Mouse (Mus musculus) ES-Bruce4 (cell line): Measurements from ENCODE around the gene 4930583I09Rik. TPM values are rescaled to one million over a fixed set of nuclear protein-coding genes. Genes with fewer than 3 reads are reported as not detected.

ENCODE experiments used
- H3K27ac ChIP-seq: 2 replicates; pipeline ENCODE4 v1.5.1; 2012; ENCODE audit warnings: low read length, inconsistent platforms; ENCODE audit not compliant: insufficient read depth
- H3K27me3 ChIP-seq: 2 replicates; pipeline ENCODE4 v1.6.1; 2012; ENCODE audit warnings: mild to moderate bottlenecking, low read length, inconsistent platforms; ENCODE audit not compliant: control insufficient read depth, poor library complexity, insufficient read depth, severe bottlenecking
- H3K36me3 ChIP-seq: 2 replicates; pipeline ENCODE4 v1.6.1; 2012; ENCODE audit warnings: inconsistent platforms, mild to moderate bottlenecking, low read length, moderate library complexity; ENCODE audit not compliant: control insufficient read depth, poor library complexity, insufficient read depth, severe bottlenecking
- H3K4me1 ChIP-seq: one replicate; pipeline ENCODE4 v1.8.1; 2011; ENCODE audit warnings: low read length; ENCODE audit not compliant: control insufficient read depth, insufficient read depth
- H3K4me3 ChIP-seq: 2 replicates; pipeline ENCODE4 v1.5.1; 2011; ENCODE audit warnings: low read depth, mild to moderate bottlenecking, low read length
- H3K9ac ChIP-seq: 2 replicates; pipeline ENCODE4 v1.6.1; 2012; ENCODE audit warnings: low read depth, mild to moderate bottlenecking, inconsistent platforms; ENCODE audit not compliant: poor library complexity, severe bottlenecking
- H3K9me3 ChIP-seq: replicated peaks from 2 replicates; pipeline ENCODE4 v1.6.1; 2012; ENCODE audit warnings: mild to moderate bottlenecking, low read length, inconsistent platforms; ENCODE audit not compliant: control insufficient read depth, poor library complexity, insufficient read depth, severe bottlenecking
- CTCF ChIP-seq: IDR thresholded peaks from one replicate; pipeline ENCODE4 v1.8.1; 2011; ENCODE audit warnings: low read depth, low read length
- EP300 ChIP-seq: IDR thresholded peaks from 2 replicates; pipeline ENCODE4 v1.6.1; 2011; ENCODE audit warnings: low read depth, low read length; ENCODE audit not compliant: insufficient read depth
- POLR2A ChIP-seq: IDR thresholded peaks from one replicate; pipeline ENCODE4 v1.8.1; 2011; ENCODE audit warnings: low read length; ENCODE audit not compliant: insufficient read depth
- polyA plus RNA-seq: library from polyadenylated mRNA; stranded (reverse); fragments of >200 nt; gene quantifications from 2 replicates; pipeline ENCODE4 v1.2.4, GENCODE M21; 2011; ENCODE audit warnings: low read depth; ENCODE audit not compliant: missing spikeins, insufficient read depth, insufficient read length

The 4930583I09Rik gene
- polyA plus RNA-seq, 1 experiment, result not detected

DNA sequence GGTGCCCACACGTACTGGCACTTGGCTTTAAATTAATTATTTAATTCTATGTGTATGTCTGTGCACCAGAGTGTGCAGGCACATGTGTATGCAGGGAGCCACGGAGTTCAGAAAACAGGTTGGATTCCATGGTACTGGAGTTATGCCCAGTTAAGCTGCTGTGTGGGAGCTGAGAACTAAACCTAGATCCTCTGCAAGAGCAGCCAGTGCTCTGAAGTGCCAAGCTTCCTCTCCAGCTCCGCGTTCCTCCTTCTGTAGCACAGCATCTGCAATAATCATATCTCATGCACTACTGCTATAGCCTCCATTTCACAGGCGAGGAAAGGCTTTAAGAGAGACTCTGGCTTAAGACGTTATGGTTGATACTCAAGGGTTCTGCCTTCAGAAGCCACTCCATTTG lies 22.3 kb downstream of the 4930583I09Rik start:
- Histone ChIP-seq H3K9me3 (no peaks in the 10 kb centered on the region), H3K9ac (no peak overlapping the region), H3K4me1 (no peaks in the 10 kb centered on the region), H3K27ac (no peak overlapping the region), H3K4me3 (no peak overlapping the region), H3K27me3 (no peaks in the 10 kb centered on the region), H3K36me3 (no peaks in the 10 kb centered on the region)
- TF ChIP-seq CTCF, result no peak
- TF ChIP-seq EP300, result no peak
- TF ChIP-seq POLR2A, result no peak

DNA sequence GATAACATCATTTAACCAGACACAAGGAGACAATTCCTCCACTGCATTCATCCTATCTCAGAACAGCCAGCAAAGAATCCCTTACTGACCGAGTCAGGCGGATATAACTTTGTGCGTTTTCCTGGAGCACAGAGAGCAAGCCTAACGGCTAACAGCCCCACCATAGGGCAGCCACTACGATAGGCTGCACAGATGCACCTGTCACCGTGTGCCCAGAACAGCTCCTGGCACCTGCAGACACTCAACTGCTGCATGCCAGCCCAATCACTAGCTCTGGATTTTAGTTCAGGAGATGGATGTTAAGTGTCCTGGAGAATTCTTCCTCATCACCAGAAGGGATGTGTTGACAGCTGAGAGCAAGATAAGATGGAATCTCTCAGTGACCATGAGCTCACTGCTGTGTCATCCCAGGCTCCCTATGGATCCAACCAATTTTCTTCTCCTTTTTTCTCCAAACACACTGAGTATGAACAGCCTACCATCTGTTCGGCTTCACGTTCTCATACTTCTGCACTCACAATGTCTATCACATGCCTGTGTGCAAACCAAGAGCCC lies 29.8 kb downstream of the 4930583I09Rik start:
- Histone ChIP-seq H3K27ac (no peak overlapping the region), H3K4me1 (no peaks in the 10 kb centered on the region), H3K9ac (no peak overlapping the region), H3K4me3 (no peak overlapping the region), H3K27me3 (no peaks in the 10 kb centered on the region), H3K36me3 (no peaks in the 10 kb centered on the region), H3K9me3 (no peaks in the 10 kb centered on the region)
- TF ChIP-seq CTCF (no peak), EP300 (no peak), POLR2A (no peak)

DNA sequence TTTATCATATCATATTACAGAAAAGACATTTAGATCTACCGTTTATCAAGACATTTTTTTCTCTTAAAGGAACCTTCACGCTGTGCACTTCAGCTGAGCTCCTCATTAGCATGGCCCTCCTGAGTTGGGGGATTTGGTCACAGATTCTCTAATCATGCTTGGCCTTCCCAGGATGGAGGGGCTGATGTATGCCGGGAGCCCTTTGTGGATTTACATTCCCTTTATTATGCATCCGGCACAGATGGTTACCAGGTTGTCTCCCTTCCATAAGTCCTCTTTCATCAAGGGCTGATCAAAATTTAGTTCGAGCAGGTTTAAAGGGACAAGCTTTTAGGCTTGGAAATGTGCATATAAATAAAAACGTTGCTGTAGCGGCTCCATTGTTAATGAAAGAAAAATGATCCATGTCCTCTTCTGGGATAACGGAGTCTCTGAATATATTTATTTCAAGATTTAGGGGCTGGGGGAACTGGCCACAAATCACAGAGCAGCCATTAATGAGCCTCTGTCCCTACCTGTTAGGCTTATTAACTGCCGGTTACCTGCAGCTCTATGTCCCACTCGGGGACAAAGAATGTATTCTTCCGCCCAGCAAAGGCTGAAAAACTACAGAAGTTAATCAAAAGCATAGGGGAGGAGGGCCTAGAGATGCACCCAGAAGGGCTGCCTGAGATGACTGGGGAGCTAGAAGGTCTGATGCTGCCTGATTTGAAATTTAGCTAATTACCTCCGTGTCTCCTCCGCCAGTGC lies 31.3 kb downstream of the 4930583I09Rik start:
- no peak overlapping the region for H3K9ac ChIP-seq
- H3K36me3 ChIP-seq, result no peaks in the 10 kb centered on the region
- H3K27me3 ChIP-seq, result no peaks in the 10 kb centered on the region
- no peak for TF ChIP-seq EP300
- no peak for TF ChIP-seq CTCF
- TF ChIP-seq POLR2A, result no peak
- no peak overlapping the region for H3K4me3 ChIP-seq
- H3K4me1 ChIP-seq, result no peaks in the 10 kb centered on the region
- no peak overlapping the region for H3K27ac ChIP-seq
- no peaks in the 10 kb centered on the region for H3K9me3 ChIP-seq

DNA sequence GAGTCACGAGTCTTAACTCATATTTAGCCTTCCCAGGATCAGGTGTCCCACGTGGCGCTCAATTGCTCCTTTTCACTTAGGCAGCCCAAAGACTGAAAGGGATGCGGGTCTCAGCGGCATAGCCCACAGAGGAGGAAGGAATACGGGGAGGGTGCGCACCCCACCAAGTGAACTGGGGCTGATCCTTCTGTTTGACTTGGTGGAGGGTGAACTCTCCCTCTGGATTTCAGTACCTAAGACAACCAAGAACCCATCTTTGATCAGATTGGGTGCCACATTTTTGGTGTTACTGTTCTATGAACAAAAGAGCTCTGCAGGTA lies 33.0 kb downstream of the 4930583I09Rik start:
- Histone ChIP-seq H3K36me3 (no peaks in the 10 kb centered on the region), H3K27me3 (no peaks in the 10 kb centered on the region), H3K9me3 (no peaks in the 10 kb centered on the region), H3K9ac (no peak overlapping the region), H3K4me3 (no peak overlapping the region), H3K27ac (no peak overlapping the region), H3K4me1 (no peaks in the 10 kb centered on the region)
- TF ChIP-seq POLR2A (no peak), EP300 (no peak), CTCF (no peak)

DNA sequence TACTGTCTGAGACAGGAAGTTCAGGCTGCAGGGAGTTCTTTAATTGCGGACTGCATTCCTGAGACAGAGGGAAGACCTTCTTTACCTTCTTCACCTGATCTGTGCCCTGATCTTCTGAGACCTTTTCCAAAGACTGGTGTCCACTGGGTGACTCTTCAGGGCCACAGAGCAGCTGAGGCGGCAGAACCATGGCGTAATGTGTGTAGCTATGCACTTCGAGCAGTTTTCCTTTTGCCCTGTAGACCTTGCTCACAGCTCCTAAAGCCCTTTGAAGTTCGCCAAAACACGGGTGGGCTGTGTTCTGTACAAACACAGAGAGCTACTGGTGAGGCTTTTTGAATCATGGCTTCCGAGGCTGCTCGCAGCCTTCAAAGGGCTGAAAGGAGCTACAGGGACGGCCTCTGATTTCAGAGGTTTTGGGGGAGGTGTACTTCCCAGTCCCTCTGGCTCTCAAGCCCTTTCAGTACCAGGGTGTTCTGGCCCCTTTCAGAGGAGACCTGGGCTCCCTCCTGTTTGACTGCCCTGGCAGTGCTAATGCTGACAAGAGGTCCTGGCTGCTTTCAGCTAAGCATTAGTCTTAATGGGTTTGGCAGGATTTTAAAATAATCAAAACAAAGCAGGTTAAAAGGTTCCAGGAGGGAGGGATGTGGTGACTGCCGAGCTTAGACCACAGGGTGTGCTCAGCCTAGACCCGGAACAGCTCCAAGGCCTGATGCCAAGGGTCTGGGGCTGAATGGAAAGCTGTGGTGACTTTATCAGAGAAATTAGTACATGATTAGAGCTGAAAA lies 33.5 kb downstream of the 4930583I09Rik start:
- TF ChIP-seq CTCF (no peak), EP300 (no peak), POLR2A (no peak)
- Histone ChIP-seq H3K4me1 (no peaks in the 10 kb centered on the region), H3K9ac (no peak overlapping the region), H3K27me3 (no peaks in the 10 kb centered on the region), H3K9me3 (no peaks in the 10 kb centered on the region), H3K4me3 (no peak overlapping the region), H3K27ac (no peak overlapping the region), H3K36me3 (no peaks in the 10 kb centered on the region)

DNA sequence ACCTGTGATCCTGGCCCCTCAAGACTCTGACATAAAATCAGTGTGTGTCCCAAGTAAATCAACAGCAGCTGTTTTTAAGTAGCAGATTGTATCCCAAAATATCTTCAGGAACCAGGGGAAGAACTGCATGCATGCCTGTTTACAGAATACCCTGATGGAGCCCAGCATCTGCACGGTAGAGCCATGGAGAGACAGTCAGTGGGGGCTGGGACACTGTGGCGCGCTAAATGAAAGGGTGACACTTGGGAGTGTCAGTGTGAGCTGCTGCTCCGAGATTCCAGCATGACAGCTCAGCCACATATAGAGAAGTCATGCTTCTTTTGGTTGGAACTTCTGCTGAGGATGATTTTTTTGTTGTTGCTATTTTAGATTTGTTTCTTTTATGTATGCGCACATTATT lies 43.2 kb downstream of the 4930583I09Rik start:
- TF ChIP-seq EP300 (no peak), POLR2A (no peak), CTCF (no peak)
- Histone ChIP-seq H3K9me3 (no peaks in the 10 kb centered on the region), H3K4me3 (no peak overlapping the region), H3K27me3 (no peaks in the 10 kb centered on the region), H3K9ac (no peak overlapping the region), H3K27ac (no peak overlapping the region), H3K4me1 (no peaks in the 10 kb centered on the region), H3K36me3 (no peaks in the 10 kb centered on the region)
